Comparison of ENCODE assay signal across 8 mouse cellular contexts in genomic region chr14:51088166-51088969, GRCm38 (mm10). TPM values are rescaled to one million over a fixed set of nuclear protein-coding genes. Genes with fewer than 3 reads are reported as not detected.
A peak's percentile ranks its signal among the peaks of the same experiment; 100 is the strongest.
DNase-seq lines count a peak whose midpoint lies in the region; ATAC-seq lines count a peak whose summit lies in the region.

No protein-coding gene starts in this region.

- ATAC-seq in hindbrain, embryonic 15.5 days (ENCODE audit: low FRiP score, low read depth): peak; percentile 19

- H3K27ac ChIP-seq in hindbrain, embryonic 15.5 days (replicated peaks): peak overlapping the region; percentile 76

- no peaks in the 10 kb centered on the region for H3K9me3 ChIP-seq in hindbrain, embryonic 15.5 days

- H3K9ac ChIP-seq in hindbrain, embryonic 15.5 days: peak overlapping the region; percentile 50

- peak overlapping the region; percentile 61 for H3K4me3 ChIP-seq in hindbrain, embryonic 15.5 days

- DNase-seq in WW6 (ENCODE audit: low read depth, low spot score): peak; percentile 65
- DNase-seq in cerebellum, postnatal 25 days: peak; percentile 87 to 90
- peak; percentile 91 to 92 for DNase-seq in frontal cortex, postnatal 36 days (ENCODE audit: low spot score in 2 of 2)
- peak; percentile 76 for DNase-seq in left cerebral cortex, adult 11 months (ENCODE audit: low spot score)
- peak; percentile 88 for DNase-seq in lung, postnatal 25 days (ENCODE audit: low spot score)
- DNase-seq in retina, embryonic 14.5 days (ENCODE audit: low spot score): peak; percentile 86
- DNase-seq in thymus, postnatal 4 days: peak; percentile 87

- H3K27me3 ChIP-seq in hindbrain, embryonic 15.5 days: peaks cover 11% of the 10 kb centered on the region

- no peaks in the 10 kb centered on the region for H3K36me3 ChIP-seq in hindbrain, embryonic 15.5 days

- peak overlapping the region; percentile 73 for H3K4me2 ChIP-seq in hindbrain, embryonic 15.5 days

- 1% methylated on average over 23 of the region's 23 CpGs for WGBS in hindbrain, embryonic 15.5 days

- H3K4me1 ChIP-seq in hindbrain, embryonic 15.5 days (replicated peaks): peaks cover 19% of the 10 kb centered on the region

RNA-seq across cellular contexts. Expression of gene Rnase4, which starts 2.5 kb away (rescaled TPM):
- 16.4 and 17.6 TPM in 2 replicates for polyA plus RNA-seq in hindbrain, embryonic 15.5 days (2015; fragmentation: Nextera tagmentation; extraction: Ambion mirVana)

RNA-seq across cellular contexts. Expression of gene Ang, which starts 2.6 kb away (rescaled TPM):
- 5.0 TPM in 2 replicates for polyA plus RNA-seq in hindbrain, embryonic 15.5 days (2015; fragmentation: Nextera tagmentation; extraction: Ambion mirVana)

RNA-seq across cellular contexts. Expression of gene Olfr750, which starts 14.1 kb away (rescaled TPM):
- polyA plus RNA-seq in hindbrain, embryonic 15.5 days (2015; fragmentation: Nextera tagmentation; extraction: Ambion mirVana): 0.05 and 0.08 TPM in 2 replicates

RNA-seq across cellular contexts. Expression of gene Eddm3b, which starts 25.9 kb away (rescaled TPM):
- not detected in 2 replicates for polyA plus RNA-seq in hindbrain, embryonic 15.5 days (2015; fragmentation: Nextera tagmentation; extraction: Ambion mirVana)

RNA-seq across cellular contexts. Expression of gene Rnase12, which starts 30.9 kb away (rescaled TPM):
- not detected in 2 replicates for polyA plus RNA-seq in hindbrain, embryonic 15.5 days (2015; fragmentation: Nextera tagmentation; extraction: Ambion mirVana)

Comparison
In these comparisons a context has a peak if more than half of its experiments do, and no peak if none do; other contexts are left out.
1. Peak in every context shown above with its lines: DNase-seq, ATAC-seq, H3K4me3 ChIP-seq and H3K27ac ChIP-seq.